Mouse (Mus musculus): ENCODE results near the gene Olfr346.

Gene Olfr346

DNA sequence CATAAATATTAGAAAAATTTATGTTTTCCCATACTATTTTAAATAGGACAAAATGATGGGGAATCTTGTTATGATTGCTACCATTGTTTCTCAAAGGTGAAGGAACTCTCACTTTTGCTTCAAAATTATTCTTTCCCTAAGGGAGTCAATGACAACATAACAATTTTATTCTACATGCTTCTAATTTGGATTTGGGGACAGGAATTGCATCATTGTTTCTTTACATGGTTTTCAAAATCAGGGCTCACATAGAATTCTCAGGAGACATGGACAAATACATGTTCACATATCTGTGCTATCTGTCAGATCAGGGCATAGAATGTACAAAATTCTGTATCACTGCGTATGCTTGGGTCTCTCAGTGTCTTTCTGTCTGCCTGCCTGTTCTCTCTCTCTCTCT lies at the start of gene Olfr346:
Gene Olfr346 (plus strand): TSS at position 301 of the 400 bp plus-strand sequence.
- no peak for DNase-seq

DNA sequence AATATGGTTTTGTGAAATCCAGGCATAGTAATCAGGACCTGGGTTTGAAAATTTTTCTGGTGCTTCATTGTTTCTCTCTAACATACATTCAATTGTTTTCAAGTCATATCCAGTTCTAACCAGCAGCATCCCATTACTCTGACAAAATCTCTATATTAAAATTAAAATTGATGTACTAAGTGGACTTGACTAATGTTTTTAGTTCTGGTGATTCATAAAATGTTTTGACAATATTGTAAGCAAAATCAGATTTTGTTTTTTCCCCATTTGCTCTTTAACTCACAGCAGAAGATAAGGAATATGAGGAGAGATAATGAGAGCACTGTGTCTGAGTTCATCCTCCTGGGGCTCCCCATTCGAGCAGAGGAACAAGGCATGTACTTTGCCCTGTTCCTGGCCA lies 45.8 kb upstream of the Olfr346 start, which contains the start of gene Olfr345:
Gene Olfr345 (plus strand): TSS at position 301 of the 400 bp plus-strand sequence.
- DNase-seq, result no peak

DNA sequence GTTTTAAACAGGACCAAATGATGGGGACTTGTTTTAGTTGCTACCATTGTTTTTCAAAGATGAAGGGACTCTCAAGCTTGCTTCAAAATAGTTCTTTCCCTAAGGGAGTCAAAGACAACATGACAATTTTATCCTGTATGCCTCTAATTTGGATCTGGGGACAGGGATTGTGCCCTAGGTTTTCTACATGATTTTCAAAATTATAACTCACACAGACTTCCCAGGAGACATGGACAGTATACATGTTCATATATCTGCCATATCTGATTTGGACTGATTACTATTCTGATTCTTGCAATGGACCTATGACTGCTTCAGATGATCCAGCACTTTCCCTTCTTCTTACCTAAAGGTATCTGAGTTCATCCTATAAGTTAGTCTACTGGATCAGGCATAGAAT lies 46.0 kb downstream of the Olfr346 start, which contains the start of gene Olfr347:
Gene Olfr347 (plus strand): TSS at position 301 of the 400 bp plus-strand sequence.
- DNase-seq, result no peak

DNA sequence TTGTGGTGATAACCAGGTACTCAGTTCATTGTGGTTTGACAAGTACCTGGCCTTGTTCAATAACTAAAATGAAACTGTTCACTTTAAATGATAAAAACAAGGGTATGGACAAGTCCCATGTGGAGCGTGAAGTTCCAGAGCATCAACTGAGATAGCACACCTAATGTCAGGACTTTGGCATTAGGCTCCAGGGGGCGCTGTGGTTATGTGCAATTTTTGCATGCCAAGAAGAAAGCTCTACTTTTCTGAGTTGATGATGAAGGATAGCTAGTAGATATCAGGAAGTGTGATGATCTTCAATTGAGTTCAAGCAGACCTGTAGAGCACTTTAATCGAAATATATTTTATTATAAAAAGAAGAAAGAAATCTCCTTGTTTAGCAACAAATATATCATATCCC lies 50.6 kb downstream of the Olfr346 start:
- DNase-seq, result no peak
